Mouse (Mus musculus) myocyte (in vitro differentiated cells): ENCODE results near the gene Xirp1. TPM values are rescaled to one million over a fixed set of nuclear protein-coding genes. Genes with fewer than 3 reads are reported as not detected.

Experiments used
- H3K27me3 ChIP-seq: one replicate; pipeline ENCODE4 v1.6.1; 2011; ENCODE audit not compliant: control insufficient read depth, insufficient read depth, insufficient read length
- H3K36me3 ChIP-seq: one replicate; pipeline ENCODE4 v1.6.1; 2011; ENCODE audit not compliant: control insufficient read depth, insufficient read depth
- H3K4me2 ChIP-seq: one replicate; pipeline ENCODE4 v1.6.1; 2011; ENCODE audit warnings: low read depth, control low read depth
- H3K4me3 ChIP-seq: one replicate; pipeline ENCODE4 v1.5.1; 2011; ENCODE audit warnings: mild to moderate bottlenecking, control low read depth, moderate library complexity
- H3K79me2 ChIP-seq: one replicate; pipeline ENCODE4 v1.6.1; 2011; ENCODE audit not compliant: control insufficient read depth, insufficient read depth
- H3ac ChIP-seq: one replicate; pipeline ENCODE4 v1.6.1; 2011; ENCODE audit not compliant: control insufficient read depth, insufficient read length
- CEBPB ChIP-seq: IDR thresholded peaks from 2 replicates; pipeline ENCODE4 v1.6.1; 2011; ENCODE audit warnings: mild to moderate bottlenecking, moderate library complexity; ENCODE audit not compliant: poor library complexity, insufficient read depth, severe bottlenecking
- E2F4 ChIP-seq: IDR thresholded peaks from one replicate; pipeline ENCODE4 v1.6.1; 2011; ENCODE audit warnings: mild to moderate bottlenecking, control low read depth, moderate library complexity; ENCODE audit not compliant: insufficient read depth
- MAX ChIP-seq: IDR thresholded peaks from one replicate; pipeline ENCODE4 v1.6.1; 2011; ENCODE audit warnings: low read depth, mild to moderate bottlenecking, control low read depth
- MYOD1 ChIP-seq, 3 experiments: IDR thresholded peaks; one replicate each; pipeline ENCODE4 v1.6.1; 2011; ENCODE audit warnings: control low read depth in 2 of 3, low read depth in 2 of 3, mild to moderate bottlenecking in 2 of 3, moderate library complexity in 1 of 3; ENCODE audit not compliant: insufficient read length in 2 of 3, control insufficient read depth in 1 of 3
- MYOG ChIP-seq, 3 experiments: IDR thresholded peaks; one replicate each; pipeline ENCODE4 v1.6.1; 2011; ENCODE audit warnings: control low read depth in 2 of 3, low read depth in 2 of 3, mild to moderate bottlenecking in 2 of 3; ENCODE audit not compliant: insufficient read length in 2 of 3, control insufficient read depth in 1 of 3, insufficient read depth in 1 of 3
- POLR2A ChIP-seq: IDR thresholded peaks from one replicate; pipeline ENCODE4 v1.6.1; 2011; ENCODE audit warnings: low read depth, mild to moderate bottlenecking, control low read depth, moderate library complexity; ENCODE audit not compliant: insufficient read length
- POLR2AphosphoS2 ChIP-seq: IDR thresholded peaks from one replicate; pipeline ENCODE4 v1.6.1; 2011; ENCODE audit warnings: low read depth, control low read depth; ENCODE audit not compliant: insufficient read length
- REST ChIP-seq: IDR thresholded peaks from one replicate; pipeline ENCODE4 v1.6.1; 2011; ENCODE audit warnings: mild to moderate bottlenecking, control low read depth, moderate library complexity; ENCODE audit not compliant: insufficient read depth, insufficient read length
- SRF ChIP-seq: IDR thresholded peaks from one replicate; pipeline ENCODE4 v1.6.1; 2011; ENCODE audit warnings: low read depth; ENCODE audit not compliant: control insufficient read depth, insufficient read length
- TCF12 ChIP-seq: IDR thresholded peaks from one replicate; pipeline ENCODE4 v1.6.1; 2011; ENCODE audit warnings: mild to moderate bottlenecking, control low read depth; ENCODE audit not compliant: poor library complexity, insufficient read depth, severe bottlenecking
- TCF3 ChIP-seq: IDR thresholded peaks from one replicate; pipeline ENCODE4 v1.6.1; 2011; ENCODE audit warnings: low read depth, control low read depth; ENCODE audit not compliant: insufficient read length
- USF1 ChIP-seq: IDR thresholded peaks from one replicate; pipeline ENCODE4 v1.6.1; 2011; ENCODE audit warnings: low read depth, mild to moderate bottlenecking, control low read depth, moderate library complexity
- polyA plus RNA-seq: library from polyadenylated mRNA; unstranded; fragments of >200 nt; fragmentation: generic; extraction: Trizol; gene quantifications from one replicate; pipeline ENCODE4 v1.2.1, GENCODE M21; 2012; ENCODE audit warnings: missing spikeins

Gene Xirp1
- polyA plus RNA-seq, 1 experiment = 35.6 TPM

DNA sequence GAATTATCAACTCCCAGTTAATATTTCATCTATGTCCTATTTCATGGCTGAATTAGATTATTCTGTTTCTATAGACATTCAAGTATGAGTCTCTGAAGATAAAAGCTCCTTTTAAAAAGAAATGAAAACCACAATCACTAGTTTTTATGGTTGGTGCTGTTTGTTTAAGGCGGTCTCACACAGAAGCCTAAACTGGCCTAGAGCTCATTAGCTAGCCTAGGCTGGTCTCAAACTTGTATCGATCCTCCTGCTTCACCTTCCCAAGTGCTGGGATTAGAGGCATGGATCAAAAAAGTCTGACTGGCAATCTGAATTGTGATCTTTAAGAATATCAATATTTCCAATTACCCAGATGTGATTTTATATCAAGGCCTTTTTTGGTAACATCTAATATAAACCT, 44.2 kb upstream of the Xirp1 start:
- no peaks in the 10 kb centered on the region for H3K36me3 ChIP-seq
- H3K27me3 ChIP-seq = peaks cover 13% of the 10 kb centered on the region
- no peak overlapping the region for H3K4me2 ChIP-seq
- no peak overlapping the region for H3K4me3 ChIP-seq
- no peak overlapping the region for H3ac ChIP-seq
- TF ChIP-seq SRF (no peak), TCF3 (no peak), POLR2AphosphoS2 (no peak), USF1 (no peak), MYOG (IDR thresholded peaks at IDR 0.05; ENCODE audit: control insufficient read depth in 1 of 3, insufficient read depth in 1 of 3, insufficient read length in 2 of 3, low read depth in 2 of 3) (no peak), CEBPB (no peak), REST (no peak), E2F4 (no peak), MAX (no peak), TCF12 (no peak), MYOD1 (IDR thresholded peaks at IDR 0.05; ENCODE audit: control insufficient read depth in 1 of 3, insufficient read length in 2 of 3, low read depth in 2 of 3) (no peak)
- H3K79me2 ChIP-seq = no peaks in the 10 kb centered on the region

GRCm38 (mm10) chr9:120064317-120064716, 40.9 kb upstream of the Xirp1 start:
- Histone ChIP-seq H3K79me2 (no peaks in the 10 kb centered on the region), H3K36me3 (no peaks in the 10 kb centered on the region), H3K4me2 (no peak overlapping the region), H3K4me3 (no peak overlapping the region), H3K27me3 (peaks cover 13% of the 10 kb centered on the region), H3ac (no peak overlapping the region)
- TF ChIP-seq TCF3 = no peak
- no peak for TF ChIP-seq E2F4
- no peak for TF ChIP-seq SRF
- TF ChIP-seq MYOG (IDR thresholded peaks at IDR 0.05; ENCODE audit: control insufficient read depth in 1 of 3, insufficient read depth in 1 of 3, insufficient read length in 2 of 3, low read depth in 2 of 3) = no peak
- no peak for TF ChIP-seq POLR2AphosphoS2

- no peaks in the 10 kb centered on the region for H3K79me2 ChIP-seq
- peaks cover 5% of the 10 kb centered on the region for H3K27me3 ChIP-seq
- H3K4me2 ChIP-seq = no peak overlapping the region
- H3K4me3 ChIP-seq = no peak overlapping the region
- H3ac ChIP-seq = no peak overlapping the region
- H3K36me3 ChIP-seq = no peaks in the 10 kb centered on the region
- TF ChIP-seq REST (no peak), MYOG (IDR thresholded peaks at IDR 0.05; ENCODE audit: control insufficient read depth in 1 of 3, insufficient read depth in 1 of 3, insufficient read length in 2 of 3, low read depth in 2 of 3) (no peak), TCF3 (no peak), TCF12 (no peak), MYOD1 (IDR thresholded peaks at IDR 0.05; ENCODE audit: control insufficient read depth in 1 of 3, insufficient read length in 2 of 3, low read depth in 2 of 3) (no peak), USF1 (no peak), CEBPB (no peak), E2F4 (no peak)
Measured at GRCm38 (mm10) chr9:120058730-120059129, 35.3 kb upstream of the Xirp1 start.

GRCm38 (mm10) chr9:120056201-120056600, 32.8 kb upstream of the Xirp1 start:
- no peaks in the 10 kb centered on the region for H3K36me3 ChIP-seq
- H3K4me3 ChIP-seq = no peak overlapping the region
- no peaks in the 10 kb centered on the region for H3K79me2 ChIP-seq
- H3ac ChIP-seq = no peak overlapping the region
- TF ChIP-seq CEBPB (no peak), MAX (no peak), MYOG (IDR thresholded peaks at IDR 0.05; ENCODE audit: control insufficient read depth in 1 of 3, insufficient read depth in 1 of 3, insufficient read length in 2 of 3, low read depth in 2 of 3) (no peak), MYOD1 (IDR thresholded peaks at IDR 0.05; ENCODE audit: control insufficient read depth in 1 of 3, insufficient read length in 2 of 3, low read depth in 2 of 3) (no peak), POLR2A (no peak), REST (no peak), SRF (no peak), TCF3 (no peak), USF1 (no peak), POLR2AphosphoS2 (no peak), TCF12 (no peak), E2F4 (no peak)
- H3K27me3 ChIP-seq = peaks cover 5% of the 10 kb centered on the region
- H3K4me2 ChIP-seq = no peak overlapping the region

- H3K4me2 ChIP-seq = no peak overlapping the region
- no peak overlapping the region for H3K4me3 ChIP-seq
- H3ac ChIP-seq = no peak overlapping the region
- H3K36me3 ChIP-seq = no peaks in the 10 kb centered on the region
- no peaks in the 10 kb centered on the region for H3K79me2 ChIP-seq
- peaks cover 5% of the 10 kb centered on the region for H3K27me3 ChIP-seq
- TF ChIP-seq TCF12 (no peak), POLR2A (no peak), MYOG (IDR thresholded peaks at IDR 0.05; ENCODE audit: control insufficient read depth in 1 of 3, insufficient read depth in 1 of 3, insufficient read length in 2 of 3, low read depth in 2 of 3) (no peak), TCF3 (no peak), POLR2AphosphoS2 (no peak)
Measured at GRCm38 (mm10) chr9:120054545-120055277, 31.3 kb upstream of the Xirp1 start.
